Mouse (Mus musculus) stomach, embryonic 16.5 days (tissue): ENCODE measurements at regions not wholly inside any gene's neighbourhood (a gene's known extent, or its start where the extent isn't known, plus 50 kb on each side); places are given as distances from the start of the nearest gene placed in this dataset.

Experiments
- ATAC-seq: fragments of 200-750 bp; cut with Nextera tagmentation; 2 replicates; pipeline ENCODE4 v1.8.0; 2017; ENCODE audit warnings: moderate number of reproducible peaks, moderate TSS enrichment; ENCODE audit not compliant: insufficient read depth, low FRiP score
- H3K27ac ChIP-seq: fragments of 300-500 bp; sonication (generic); 2 replicates; pipeline ENCODE4 v1.5.1; 2014; ENCODE audit warnings: low read length
- H3K27me3 ChIP-seq: fragments of 300-500 bp; sonication (generic); 2 replicates; pipeline ENCODE4 v1.6.1; 2014; ENCODE audit warnings: low read length, control low read depth, mixed read lengths; ENCODE audit not compliant: control insufficient read depth, insufficient read depth
- H3K36me3 ChIP-seq: fragments of 300-500 bp; sonication (generic); 2 replicates; pipeline ENCODE4 v1.6.1; 2014; ENCODE audit warnings: low read length; ENCODE audit not compliant: control insufficient read depth, insufficient read depth
- H3K4me1 ChIP-seq: fragments of 300-500 bp; sonication (generic); 2 replicates; pipeline ENCODE4 v1.6.1; 2014; ENCODE audit warnings: low read length, control low read depth, mixed read lengths; ENCODE audit not compliant: control insufficient read depth, insufficient read depth
- H3K4me2 ChIP-seq: fragments of 300-500 bp; sonication (generic); 2 replicates; pipeline ENCODE4 v1.6.1; 2014; ENCODE audit warnings: low read depth, low read length, mixed read lengths
- H3K4me3 ChIP-seq: fragments of 300-500 bp; sonication (generic); replicated peaks from 2 replicates; pipeline ENCODE4 v1.5.1; 2014; ENCODE audit warnings: mild to moderate bottlenecking, low read length
- H3K9ac ChIP-seq: fragments of 300-500 bp; sonication (generic); 2 replicates; pipeline ENCODE4 v1.6.1; 2014; ENCODE audit warnings: low read length
- H3K9me3 ChIP-seq: fragments of 300-500 bp; sonication (generic); replicated peaks from 2 replicates; pipeline ENCODE4 v1.6.1; 2016; ENCODE audit warnings: low read length, control low read depth; ENCODE audit not compliant: control insufficient read depth
- WGBS: fragments of 180-500 bp; shearing (Covaris S2); extraction: QIAGEN DNeasy Blood & Tissue Kit; methylation state at CpG from one replicate; pipeline ENCODE4 v1.1.7; 2014; 5-methylcytosine and 5-hydroxymethylcytosine counted together

- H3K9me3 ChIP-seq, result no peaks in the 10 kb centered on the region
- no peaks in the 10 kb centered on the region for H3K4me1 ChIP-seq
- H3K4me3 ChIP-seq, result no peak overlapping the region
- H3K36me3 ChIP-seq, result no peaks in the 10 kb centered on the region
- no peaks in the 10 kb centered on the region for H3K27me3 ChIP-seq
- no peak overlapping the region for H3K9ac ChIP-seq
- no peak overlapping the region for H3K4me2 ChIP-seq
- no peak overlapping the region for H3K27ac ChIP-seq
- WGBS, result 63% methylated on average over 5 of the region's 5 CpGs
- ATAC-seq, result no peak
Measured at GRCm38 (mm10) chrX:158971726-158972125, 238.4 kb upstream of the Rps6ka3 start.

GRCm38 (mm10) chrX:158976648-158977047 is 233.5 kb upstream of the Rps6ka3 start:
- H3K4me3 ChIP-seq, result no peak overlapping the region
- H3K36me3 ChIP-seq, result no peaks in the 10 kb centered on the region
- no peak overlapping the region for H3K4me2 ChIP-seq
- no peaks in the 10 kb centered on the region for H3K27me3 ChIP-seq
- H3K9ac ChIP-seq, result no peak overlapping the region
- no peaks in the 10 kb centered on the region for H3K9me3 ChIP-seq
- 31% methylated on average over 4 of the region's 5 CpGs for WGBS
- no peak for ATAC-seq
- no peak overlapping the region for H3K27ac ChIP-seq
- H3K4me1 ChIP-seq, result no peaks in the 10 kb centered on the region

- Histone ChIP-seq H3K4me1 (no peaks in the 10 kb centered on the region), H3K4me2 (no peak overlapping the region), H3K27me3 (no peaks in the 10 kb centered on the region), H3K4me3 (no peak overlapping the region), H3K9ac (no peak overlapping the region), H3K36me3 (no peaks in the 10 kb centered on the region), H3K27ac (no peak overlapping the region), H3K9me3 (no peaks in the 10 kb centered on the region)
- 77% methylated on average over 2 of the region's 2 CpGs for WGBS
- ATAC-seq, result no peak
Measured at GRCm38 (mm10) chrX:158984721-158985120, 225.4 kb upstream of the Rps6ka3 start.

GRCm38 (mm10) chrX:158987676-158988075 is 222.4 kb upstream of the Rps6ka3 start:
- WGBS, result 27% methylated on average over 3 of the region's 3 CpGs

GRCm38 (mm10) chrX:159018955-159019354 is 191.2 kb upstream of the Rps6ka3 start:
- H3K4me3 ChIP-seq, result no peak overlapping the region
- H3K4me2 ChIP-seq, result no peak overlapping the region
- no peaks in the 10 kb centered on the region for H3K36me3 ChIP-seq
- H3K27ac ChIP-seq, result no peak overlapping the region
- no peaks in the 10 kb centered on the region for H3K27me3 ChIP-seq
- H3K4me1 ChIP-seq, result no peaks in the 10 kb centered on the region
- no peak for ATAC-seq
- H3K9ac ChIP-seq, result no peak overlapping the region
- H3K9me3 ChIP-seq, result no peaks in the 10 kb centered on the region
- 86% methylated on average over 1 of the region's 1 CpGs for WGBS

More at GRCm38 (mm10) chrX:158987676-158988075, 222.4 kb upstream of the Rps6ka3 start:
- ATAC-seq, result no peak
- Histone ChIP-seq H3K4me3 (no peak overlapping the region), H3K36me3 (no peaks in the 10 kb centered on the region), H3K4me1 (no peaks in the 10 kb centered on the region), H3K27me3 (no peaks in the 10 kb centered on the region), H3K27ac (no peak overlapping the region), H3K9ac (no peak overlapping the region), H3K4me2 (no peak overlapping the region), H3K9me3 (no peaks in the 10 kb centered on the region)

- no peaks in the 10 kb centered on the region for H3K27me3 ChIP-seq
- ATAC-seq, result no peak
- 85% methylated on average over 1 of the region's 1 CpGs for WGBS
- no peaks in the 10 kb centered on the region for H3K4me1 ChIP-seq
- no peaks in the 10 kb centered on the region for H3K9me3 ChIP-seq
- no peak overlapping the region for H3K27ac ChIP-seq
- H3K4me2 ChIP-seq, result no peak overlapping the region
- no peaks in the 10 kb centered on the region for H3K36me3 ChIP-seq
- H3K4me3 ChIP-seq, result no peak overlapping the region
- no peak overlapping the region for H3K9ac ChIP-seq
Measured at GRCm38 (mm10) chrX:159026311-159026710, 183.8 kb upstream of the Rps6ka3 start.

GRCm38 (mm10) chrX:159031927-159032326 is 178.2 kb upstream of the Rps6ka3 start:
- no peak overlapping the region for H3K4me3 ChIP-seq
- 69% methylated on average over 4 of the region's 4 CpGs for WGBS
- no peak overlapping the region for H3K27ac ChIP-seq
- no peak for ATAC-seq
- H3K36me3 ChIP-seq, result no peaks in the 10 kb centered on the region
- no peaks in the 10 kb centered on the region for H3K9me3 ChIP-seq
- no peak overlapping the region for H3K4me2 ChIP-seq
- no peak overlapping the region for H3K9ac ChIP-seq
- no peaks in the 10 kb centered on the region for H3K27me3 ChIP-seq
- no peaks in the 10 kb centered on the region for H3K4me1 ChIP-seq

GRCm38 (mm10) chrX:159043432-159043831 is 166.7 kb upstream of the Rps6ka3 start:
- no peak for ATAC-seq
- Histone ChIP-seq H3K4me3 (no peak overlapping the region), H3K9ac (no peak overlapping the region), H3K9me3 (no peaks in the 10 kb centered on the region), H3K4me1 (no peaks in the 10 kb centered on the region), H3K36me3 (no peaks in the 10 kb centered on the region), H3K4me2 (no peak overlapping the region), H3K27ac (no peak overlapping the region), H3K27me3 (no peaks in the 10 kb centered on the region)
- 18% methylated on average over 3 of the region's 3 CpGs for WGBS

GRCm38 (mm10) chrX:159047876-159048275 is 162.2 kb upstream of the Rps6ka3 start:
- Histone ChIP-seq H3K4me2 (no peak overlapping the region), H3K36me3 (no peaks in the 10 kb centered on the region), H3K4me1 (no peaks in the 10 kb centered on the region), H3K4me3 (no peak overlapping the region), H3K9ac (no peak overlapping the region), H3K9me3 (no peaks in the 10 kb centered on the region), H3K27me3 (no peaks in the 10 kb centered on the region), H3K27ac (no peak overlapping the region)
- WGBS, result 38% methylated on average over 2 of the region's 2 CpGs
- ATAC-seq, result no peak
